Mouse (Mus musculus): Measurements from ENCODE around the gene Tango2. TPM values are rescaled to one million over a fixed set of nuclear protein-coding genes. Genes with fewer than 3 reads are reported as not detected.

Tango2 gene
- total RNA-seq (2021) = 10 to 100 TPM; 11.9 to 12.6 TPM
- long read RNA-seq, experiment 1, partial matches to known transcripts = 3 of 14 reads
- long read RNA-seq, experiment 1, other reads (novel, unspliced or antisense) = 8 of 14 reads
- long read RNA-seq, experiment 2, transcript Tango2-201 (9 exons, 1,622 nt) = major isoform, 6 of 28 reads
- long read RNA-seq, experiment 2, partial matches to known transcripts = 6 of 28 reads
- long read RNA-seq, experiment 2, other reads (novel, unspliced or antisense) = 16 of 28 reads

GRCm38 (mm10) chr16:18347931-18348600 is at the start of gene Tango2, which contains the start of gene Arvcf:
Tango2 (minus strand) TSS chr16:18348103.
Arvcf (plus strand) TSS chr16:18348182.
- DNase-seq = peak; percentile 87

- no peak for DNase-seq
These were observed 49.1 kb upstream of the Tango2 start for GRCm38 (mm10) chr16:18396791-18397621.

DNA sequence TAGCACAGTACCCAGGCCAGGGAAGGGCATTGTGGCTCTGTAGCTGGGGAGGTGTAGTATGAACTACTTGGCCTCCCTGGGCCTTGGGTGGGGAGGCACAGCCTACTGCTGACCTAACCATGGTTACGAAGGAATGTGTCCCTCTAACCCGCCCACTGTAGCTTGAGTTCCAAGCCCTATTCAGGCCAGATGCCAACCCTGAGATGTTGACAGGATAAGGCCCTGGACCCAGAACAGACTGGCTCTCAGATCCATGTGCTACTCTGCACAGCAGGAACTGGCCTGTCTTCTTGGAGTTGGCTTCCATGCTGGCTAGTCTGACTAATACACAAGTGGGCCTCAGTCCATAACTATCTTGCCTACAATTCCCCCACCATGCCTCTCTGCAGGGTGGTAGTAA is 48.3 kb upstream of the Tango2 start:
- DNase-seq = peak; percentile 49

GRCm38 (mm10) chr16:18395620-18396036 is 47.7 kb upstream of the Tango2 start:
- DNase-seq = no peak

- no peak for DNase-seq
These were observed 47.1 kb upstream of the Tango2 start for GRCm38 (mm10) chr16:18394777-18395619.

GRCm38 (mm10) chr16:18394056-18394455 is 46.2 kb upstream of the Tango2 start:
- DNase-seq = no peak

DNA sequence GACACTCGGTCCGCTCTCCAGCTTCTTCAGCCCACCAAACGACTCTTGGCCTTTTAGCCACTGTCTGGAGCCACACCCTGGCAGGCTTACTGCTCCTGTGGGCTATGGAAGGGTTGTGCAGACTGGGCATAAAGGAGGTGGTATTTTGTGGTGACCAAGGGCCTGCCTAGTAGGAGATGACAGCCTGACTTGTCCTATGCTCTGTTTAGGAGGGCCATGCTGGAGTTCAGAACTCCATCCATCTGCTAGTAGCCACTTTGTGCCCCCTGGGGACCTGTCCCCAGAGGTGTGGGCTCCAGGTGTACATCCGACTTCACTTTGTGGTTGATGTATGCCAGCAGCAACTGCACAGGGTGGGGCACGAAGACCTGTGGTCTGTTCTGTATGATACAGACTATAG is 45.7 kb upstream of the Tango2 start:
- no peak for DNase-seq

- peak; percentile 85 for DNase-seq
These were observed 44.8 kb upstream of the Tango2 start for GRCm38 (mm10) chr16:18392469-18393426.

DNA sequence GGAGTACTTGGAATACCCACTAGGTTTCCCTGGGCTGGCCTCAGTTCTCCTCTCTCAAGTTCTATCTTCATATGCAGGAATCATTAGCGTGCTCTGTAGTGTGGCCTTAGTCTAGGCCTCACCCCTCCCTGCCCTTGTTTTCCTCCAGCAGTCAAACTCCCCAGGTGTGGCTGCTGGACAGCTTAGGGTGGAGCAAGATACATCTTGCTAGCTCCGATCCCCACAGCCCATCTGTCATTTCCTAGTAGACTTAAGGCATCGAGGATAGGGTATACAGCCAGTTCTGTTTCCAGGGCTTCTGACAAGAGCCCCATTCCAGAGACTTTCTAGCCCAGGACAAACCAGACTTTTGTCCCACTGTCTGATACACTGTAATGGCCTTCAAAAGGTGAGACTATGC is 43.8 kb upstream of the Tango2 start:
- no peak for DNase-seq

GRCm38 (mm10) chr16:18391127-18391526 is 43.2 kb upstream of the Tango2 start:
- peak; percentile 4 for DNase-seq

DNA sequence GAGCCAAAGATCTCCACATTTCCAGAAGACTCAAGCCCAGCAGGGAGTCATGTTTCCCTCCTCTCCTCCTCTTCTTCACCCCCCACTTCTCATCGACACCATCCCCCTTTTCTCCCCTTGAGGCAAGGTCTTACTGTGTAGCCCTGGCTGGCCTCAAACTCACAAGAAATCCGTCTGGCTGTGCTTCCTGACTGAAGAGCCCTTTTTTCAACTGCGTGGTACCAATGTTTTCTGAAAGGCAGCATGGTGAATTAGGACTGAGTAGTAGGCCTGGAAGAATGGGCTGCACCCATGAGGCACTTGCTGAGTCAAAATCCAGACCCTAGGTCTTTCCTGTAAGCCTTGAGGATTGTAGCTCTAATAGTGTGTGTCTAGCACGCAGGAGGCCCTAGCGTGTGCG is 42.5 kb upstream of the Tango2 start:
- no peak for DNase-seq

DNA sequence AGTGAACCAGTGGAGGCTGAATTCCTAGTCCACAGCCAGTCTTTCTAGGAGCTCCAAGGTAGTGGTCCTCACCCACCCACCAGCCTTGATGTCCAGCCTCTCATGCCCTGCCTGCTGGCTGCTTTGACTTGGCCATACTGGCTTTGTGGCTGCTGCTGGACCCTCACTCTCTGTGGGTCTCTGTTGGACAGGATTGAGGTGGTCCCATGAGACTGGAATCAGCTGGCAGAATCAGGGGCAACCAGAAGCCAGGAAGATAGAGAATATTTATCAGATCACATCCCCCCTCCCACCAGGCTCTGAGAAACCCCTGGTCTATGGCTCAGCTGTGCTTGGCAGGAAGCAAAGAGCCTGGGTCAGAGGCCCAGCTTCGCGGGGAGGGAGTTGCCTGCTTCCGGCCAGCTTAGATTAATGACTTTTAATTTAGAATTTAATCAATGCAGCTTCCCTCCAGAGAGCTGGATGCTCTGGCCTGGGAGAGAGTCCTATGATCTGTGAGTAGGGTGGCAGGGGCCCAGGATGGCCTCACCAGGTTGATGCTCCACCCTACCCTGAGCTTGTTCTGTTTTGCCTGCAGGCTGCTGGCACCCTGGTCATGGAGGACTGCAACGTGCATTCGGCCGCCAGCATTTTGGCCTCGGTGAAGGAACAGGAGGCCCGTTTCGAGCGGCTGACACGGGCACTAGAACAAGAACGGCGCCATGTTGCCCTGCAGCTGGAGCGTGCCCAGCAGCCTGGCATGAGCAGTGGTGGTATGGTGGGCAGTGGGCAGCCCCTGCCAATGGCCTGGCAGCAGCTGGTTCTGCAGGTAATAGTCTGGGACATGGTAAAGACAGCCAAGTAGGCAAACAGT is 40.9 kb upstream of the Tango2 start:
- DNase-seq = peak; percentile 22

- peak; percentile 8 for DNase-seq
These were observed 40.0 kb upstream of the Tango2 start for GRCm38 (mm10) chr16:18387704-18388582.

DNA sequence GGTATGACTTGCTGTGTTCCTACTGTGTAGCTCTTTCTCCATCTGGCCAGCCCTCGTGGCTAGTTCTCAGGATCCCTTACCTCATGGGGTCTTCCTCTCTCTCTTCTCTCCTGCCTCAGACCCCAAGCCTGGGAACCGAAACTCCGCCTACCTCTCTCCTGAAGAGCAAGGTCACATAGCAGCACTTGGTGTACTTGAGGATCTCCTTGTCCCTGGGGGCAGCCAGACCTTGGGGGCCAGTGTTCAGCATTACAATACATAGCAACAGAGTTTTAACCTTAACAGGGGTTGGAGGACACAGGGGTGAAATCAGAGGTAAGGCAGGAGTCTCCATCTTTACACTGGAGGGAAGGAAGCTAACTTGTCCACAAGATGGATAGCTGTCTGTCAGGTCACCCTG is 39.1 kb upstream of the Tango2 start:
- no peak for DNase-seq

DNA sequence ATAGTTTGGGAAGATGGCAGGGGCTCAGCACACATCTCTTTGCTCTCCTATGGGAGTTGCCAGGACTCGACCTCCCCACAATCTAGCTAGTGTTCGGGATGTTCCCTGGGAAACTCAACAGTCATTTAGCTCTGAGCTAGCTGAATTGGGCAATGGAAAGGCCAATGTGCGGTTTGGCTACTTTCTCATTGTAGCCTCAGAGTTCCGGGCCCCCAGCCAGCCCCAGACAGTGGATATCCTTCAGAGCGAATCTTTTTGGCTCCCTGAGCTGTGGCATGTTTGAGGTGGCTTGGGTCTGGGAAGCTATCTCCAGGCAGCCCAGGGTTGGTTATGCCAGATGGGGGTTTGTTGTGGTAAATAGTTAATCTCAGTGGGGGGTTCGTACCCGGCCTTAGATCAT is 38.5 kb upstream of the Tango2 start:
- peak; percentile 69 for DNase-seq

GRCm38 (mm10) chr16:18385411-18385810 is 37.5 kb upstream of the Tango2 start:
- DNase-seq = no peak

DNA sequence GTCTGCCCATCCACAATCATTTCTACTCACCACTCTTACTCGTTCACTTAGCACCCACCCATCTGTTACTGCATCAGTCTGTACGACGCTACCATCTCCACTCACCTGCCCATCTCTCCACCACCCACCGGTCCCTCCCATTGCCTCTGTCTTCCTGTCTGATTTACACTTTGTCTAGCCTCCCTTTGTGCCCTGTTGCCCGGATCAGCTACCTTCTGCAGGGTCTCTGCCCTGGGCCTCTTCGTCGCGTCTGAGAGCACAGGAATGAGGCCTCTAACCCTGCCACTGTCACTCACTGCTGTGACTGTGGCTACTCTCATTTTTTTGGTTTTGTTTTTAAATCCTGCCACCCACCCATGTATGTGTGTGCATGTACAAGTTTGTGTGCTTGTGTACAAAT is 36.8 kb upstream of the Tango2 start:
- DNase-seq = no peak

DNA sequence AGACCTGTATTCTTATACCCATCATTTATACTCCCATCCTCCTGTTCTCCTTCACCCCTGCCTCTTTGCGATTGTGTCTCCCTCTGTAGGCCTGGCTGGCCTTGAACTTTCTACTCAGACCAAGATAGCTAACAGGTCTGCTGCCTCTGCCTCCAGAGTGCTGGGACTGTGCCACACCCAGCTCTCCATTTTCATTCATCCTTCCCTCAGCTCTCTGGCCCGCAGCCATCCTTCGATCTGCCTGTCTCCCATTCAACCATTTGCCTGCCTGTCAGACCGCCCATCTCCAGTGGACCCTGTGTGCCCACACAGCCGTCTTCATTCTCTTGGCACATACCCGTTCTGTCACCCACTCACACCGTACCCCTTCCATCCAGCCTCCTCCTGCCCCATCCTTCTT is 36.3 kb upstream of the Tango2 start:
- DNase-seq = peak; percentile 25

GRCm38 (mm10) chr16:18383756-18384155 is 35.9 kb upstream of the Tango2 start:
- DNase-seq = no peak
